Mouse (Mus musculus) hindbrain, embryonic 15.5 days (tissue): ENCODE measurements around the gene 1500009L16Rik. TPM values are rescaled to one million over a fixed set of nuclear protein-coding genes. Genes with fewer than 3 reads are reported as not detected.

Experiments used
- ATAC-seq: fragments of 200-750 bp; cut with Nextera tagmentation; 2 replicates; pipeline ENCODE4 v1.8.0; 2017; ENCODE audit warnings: low read depth, moderate number of reproducible peaks, moderate TSS enrichment; ENCODE audit not compliant: low FRiP score
- H3K27ac ChIP-seq: fragments of 300-500 bp; sonication (generic); replicated peaks from 2 replicates; pipeline ENCODE4 v1.5.1; 2015; ENCODE audit warnings: mild to moderate bottlenecking, inconsistent platforms
- H3K27me3 ChIP-seq: fragments of 300-500 bp; sonication (generic); 2 replicates; pipeline ENCODE4 v1.6.1; 2015; ENCODE audit warnings: control low read depth, inconsistent platforms
- H3K36me3 ChIP-seq: fragments of 300-500 bp; sonication (generic); 2 replicates; pipeline ENCODE4 v1.6.1; 2015; ENCODE audit warnings: control low read depth, inconsistent platforms
- H3K4me1 ChIP-seq: fragments of 300-500 bp; sonication (generic); replicated peaks from 2 replicates; pipeline ENCODE4 v1.6.1; 2015; ENCODE audit warnings: control low read depth, inconsistent platforms
- H3K4me2 ChIP-seq: fragments of 300-500 bp; sonication (generic); 2 replicates; pipeline ENCODE4 v1.6.1; 2015; ENCODE audit warnings: moderate library complexity, mild to moderate bottlenecking, inconsistent platforms
- H3K4me3 ChIP-seq: fragments of 300-500 bp; sonication (generic); 2 replicates; pipeline ENCODE4 v1.5.1; 2015; ENCODE audit warnings: mild to moderate bottlenecking, inconsistent platforms
- H3K9ac ChIP-seq: fragments of 300-500 bp; sonication (generic); 2 replicates; pipeline ENCODE4 v1.6.1; 2015; ENCODE audit warnings: inconsistent platforms
- H3K9me3 ChIP-seq: fragments of 300-500 bp; sonication (generic); 2 replicates; pipeline ENCODE4 v1.6.1; 2016; ENCODE audit warnings: control low read depth, inconsistent platforms
- WGBS: fragments of 180-500 bp; shearing (Covaris S2); methylation state at CpG from one replicate; pipeline ENCODE4 v1.1.7; 2015; 5-methylcytosine and 5-hydroxymethylcytosine counted together
- polyA plus RNA-seq: library from polyadenylated mRNA; unstranded; fragments of >200 nt; fragmentation: Nextera tagmentation; extraction: Ambion mirVana; gene quantifications from 2 replicates; pipeline ENCODE4 v1.2.1, GENCODE M21; 2015

Gene 1500009L16Rik
- polyA plus RNA-seq, 1 experiment from 2014 or later = 89.7 TPM

DNA sequence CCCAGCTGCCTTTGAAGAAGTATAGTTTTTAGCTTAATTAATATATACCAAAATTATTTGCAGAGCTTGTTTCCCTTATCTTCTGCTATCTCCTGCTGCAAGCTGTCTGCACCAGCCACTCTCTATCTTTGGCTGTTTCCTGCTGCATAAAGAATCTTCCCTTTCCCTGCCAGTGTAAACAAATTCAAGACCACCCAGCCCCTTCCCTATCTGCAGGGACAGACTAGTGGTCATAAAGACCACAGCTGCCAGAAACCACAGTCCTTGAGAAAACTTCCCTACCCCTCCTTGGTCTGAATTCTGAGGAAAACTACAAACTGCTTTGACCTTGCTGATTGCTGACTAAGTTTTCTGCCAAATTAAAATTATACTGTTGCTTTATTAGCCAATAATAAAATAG, 44.2 kb downstream of the 1500009L16Rik start:
- Histone ChIP-seq H3K4me2 (no peak overlapping the region), H3K27ac (no peak overlapping the region), H3K9me3 (no peaks in the 10 kb centered on the region), H3K4me3 (no peak overlapping the region), H3K36me3 (peaks cover 11% of the 10 kb centered on the region; the same call in 1 of the 2 replicates), H3K9ac (no peak overlapping the region), H3K27me3 (no peaks in the 10 kb centered on the region), H3K4me1 (no peaks in the 10 kb centered on the region)
- ATAC-seq = no peak

- H3K9ac ChIP-seq = no peak overlapping the region
- no peaks in the 10 kb centered on the region for H3K9me3 ChIP-seq
- H3K4me2 ChIP-seq = no peak overlapping the region
- H3K36me3 ChIP-seq = no peaks in the 10 kb centered on the region
- 43% methylated on average over 11 of the region's 11 CpGs for WGBS
- H3K4me3 ChIP-seq = no peak overlapping the region
- no peak for ATAC-seq
- no peaks in the 10 kb centered on the region for H3K27me3 ChIP-seq
- no peak overlapping the region for H3K27ac ChIP-seq
- H3K4me1 ChIP-seq = no peaks in the 10 kb centered on the region
Observed at GRCm38 (mm10) chr10:83776272-83776878, 53.7 kb downstream of the 1500009L16Rik start.

DNA sequence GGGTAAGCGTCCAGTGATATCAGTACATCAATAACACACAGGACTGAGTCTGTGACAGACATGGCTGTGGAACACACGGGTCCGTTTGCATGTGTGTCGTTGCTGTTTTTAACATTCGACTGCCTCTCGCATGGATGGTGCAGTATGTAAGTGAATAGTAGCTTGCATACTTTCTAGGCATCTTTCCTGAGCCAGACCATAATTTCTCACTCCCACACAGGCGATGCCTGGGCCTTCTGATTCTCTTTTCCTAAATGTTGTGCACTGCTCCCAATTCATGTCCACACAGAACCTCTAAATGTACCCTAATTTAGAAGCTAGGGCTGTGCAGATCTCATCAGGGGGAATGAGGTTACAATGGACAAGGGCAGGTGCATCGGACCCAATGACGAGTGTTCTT, 54.6 kb downstream of the 1500009L16Rik start:
- no peak overlapping the region for H3K4me2 ChIP-seq
- no peak for ATAC-seq
- no peaks in the 10 kb centered on the region for H3K4me1 ChIP-seq
- no peak overlapping the region for H3K4me3 ChIP-seq
- no peaks in the 10 kb centered on the region for H3K27me3 ChIP-seq
- no peak overlapping the region for H3K27ac ChIP-seq
- WGBS = 91% methylated on average over 9 of the region's 9 CpGs
- no peaks in the 10 kb centered on the region for H3K36me3 ChIP-seq
- no peaks in the 10 kb centered on the region for H3K9me3 ChIP-seq
- H3K9ac ChIP-seq = no peak overlapping the region

DNA sequence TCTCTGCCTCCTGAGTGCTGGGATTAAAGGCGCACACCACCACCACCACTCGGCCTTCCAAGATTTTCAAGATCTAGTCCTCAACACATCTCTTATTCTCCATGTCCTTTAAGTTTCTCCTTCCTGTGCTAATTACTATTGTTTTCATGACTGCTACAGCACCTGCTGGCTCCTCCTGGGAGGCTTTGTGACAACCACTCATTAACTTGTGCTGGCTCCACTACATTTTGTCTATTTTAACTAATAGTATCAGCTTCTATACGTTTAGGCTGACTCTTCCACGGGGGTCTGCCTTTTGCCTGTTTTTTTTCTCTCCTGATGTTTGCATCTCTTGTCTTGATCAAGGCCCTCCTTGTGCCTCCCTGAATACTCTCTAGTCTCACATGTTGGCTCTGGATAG, 59.2 kb downstream of the 1500009L16Rik start:
- no peaks in the 10 kb centered on the region for H3K36me3 ChIP-seq
- ATAC-seq = no peak
- no peaks in the 10 kb centered on the region for H3K4me1 ChIP-seq
- no peaks in the 10 kb centered on the region for H3K9me3 ChIP-seq
- no peak overlapping the region for H3K4me2 ChIP-seq
- 88% methylated on average over 4 of the region's 4 CpGs for WGBS
- no peak overlapping the region for H3K4me3 ChIP-seq
- H3K9ac ChIP-seq = no peak overlapping the region
- H3K27ac ChIP-seq = no peak overlapping the region
- no peaks in the 10 kb centered on the region for H3K27me3 ChIP-seq

DNA sequence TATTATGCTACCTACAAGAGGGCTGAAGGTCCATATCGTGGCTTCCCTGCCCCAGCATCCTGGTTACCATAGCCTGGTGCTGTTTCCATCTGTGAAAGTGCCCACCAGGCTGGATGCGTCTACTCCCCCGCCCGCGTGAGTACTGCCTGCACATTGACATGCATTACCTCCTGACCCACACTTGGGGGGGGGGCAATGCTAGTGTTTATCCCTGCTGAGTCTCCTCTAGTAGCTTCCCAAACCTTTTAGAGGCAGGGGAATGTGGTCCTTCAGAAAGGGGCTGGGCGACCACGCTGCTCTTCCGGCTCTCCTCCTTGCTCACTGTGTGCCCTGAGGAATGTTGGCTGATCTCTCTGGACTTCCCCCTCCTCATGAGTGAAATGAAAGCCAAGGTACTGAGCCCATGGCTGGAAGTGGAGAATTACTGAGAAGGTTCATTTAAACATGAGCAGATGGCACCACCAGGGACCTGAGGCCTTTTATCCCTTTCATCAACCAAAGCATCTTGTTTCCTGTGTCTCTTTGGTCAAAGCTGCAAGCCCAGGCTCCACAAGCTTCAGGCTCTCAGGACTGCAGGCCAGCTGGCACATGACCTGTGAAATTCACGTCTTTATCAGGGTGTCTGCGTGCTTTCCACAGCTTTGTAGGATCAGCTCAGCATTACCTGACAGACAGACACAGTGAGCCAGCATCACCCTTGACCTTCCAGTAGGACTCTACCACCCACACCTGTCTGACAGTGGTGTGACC, 59.9 kb downstream of the 1500009L16Rik start:
- H3K9me3 ChIP-seq = no peaks in the 10 kb centered on the region
- WGBS = 84% methylated on average over 10 of the region's 10 CpGs
- no peaks in the 10 kb centered on the region for H3K36me3 ChIP-seq
- H3K27me3 ChIP-seq = no peaks in the 10 kb centered on the region
- H3K4me2 ChIP-seq = no peak overlapping the region
- no peak overlapping the region for H3K9ac ChIP-seq
- no peak overlapping the region for H3K4me3 ChIP-seq
- ATAC-seq = no peak
- no peaks in the 10 kb centered on the region for H3K4me1 ChIP-seq
- H3K27ac ChIP-seq = no peak overlapping the region

- ATAC-seq = no peak
- Histone ChIP-seq H3K9me3 (no peaks in the 10 kb centered on the region), H3K4me3 (no peak overlapping the region), H3K4me1 (no peaks in the 10 kb centered on the region), H3K9ac (no peak overlapping the region), H3K27ac (no peak overlapping the region), H3K27me3 (no peaks in the 10 kb centered on the region), H3K4me2 (no peak overlapping the region), H3K36me3 (no peaks in the 10 kb centered on the region)
- 39% methylated on average over 5 of the region's 5 CpGs for WGBS
Observed at GRCm38 (mm10) chr10:83785003-83785402, 62.3 kb downstream of the 1500009L16Rik start.

DNA sequence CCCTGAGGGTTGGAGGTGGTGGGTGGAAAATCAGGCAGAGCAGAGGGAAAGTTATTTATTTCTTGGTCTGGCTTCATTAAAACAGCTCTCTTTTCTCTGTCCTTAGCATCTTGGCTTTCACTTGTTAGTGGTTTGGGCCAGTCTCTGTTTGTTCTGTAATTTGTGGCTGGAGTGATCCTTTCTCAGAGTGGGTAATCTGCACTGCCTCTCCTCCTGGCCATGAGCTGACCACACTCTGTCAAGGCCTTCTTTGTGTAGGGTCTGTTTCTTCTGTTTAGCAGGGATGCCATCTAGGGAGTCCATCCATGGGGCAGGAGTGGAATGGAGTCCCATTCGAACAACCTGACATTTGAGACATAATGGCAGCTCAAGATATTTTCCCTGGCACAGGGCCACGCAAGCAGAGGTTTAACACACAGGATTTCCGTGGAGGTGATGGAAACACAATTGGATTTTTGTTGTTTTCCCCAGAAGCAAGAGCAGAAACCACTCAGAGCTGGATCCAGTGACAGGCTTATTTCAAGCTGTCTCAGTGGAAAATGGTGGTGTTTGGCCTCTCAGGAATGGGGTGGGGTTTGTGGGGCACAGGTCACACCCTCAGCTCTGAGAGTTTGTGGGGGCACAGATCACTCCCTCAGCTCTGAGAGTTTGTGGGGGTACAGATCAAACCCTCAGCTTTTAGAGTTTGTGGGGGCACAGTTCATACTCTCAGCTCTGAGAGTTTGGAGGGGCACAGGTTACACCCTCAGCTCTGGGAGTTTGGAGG, 63.1 kb downstream of the 1500009L16Rik start:
- no peak overlapping the region for H3K27ac ChIP-seq

DNA sequence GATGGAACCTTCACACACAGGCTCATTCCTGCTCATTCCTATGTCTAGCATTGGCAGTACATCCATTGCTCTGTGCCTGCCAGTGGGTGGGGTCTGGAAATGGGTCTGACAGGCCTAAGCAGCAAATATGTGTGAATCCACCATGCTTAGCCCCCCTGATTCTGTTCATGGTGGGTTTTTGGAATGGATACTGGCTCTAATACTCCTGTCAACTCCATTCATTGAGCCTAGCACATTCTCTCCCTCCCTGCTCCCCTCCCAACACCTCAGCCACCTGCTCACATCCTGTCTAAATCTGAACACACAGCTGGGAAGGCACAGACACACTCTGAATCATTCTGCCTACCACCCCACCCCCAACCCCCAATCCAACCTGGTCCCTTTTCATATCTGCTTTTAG, 72.4 kb downstream of the 1500009L16Rik start:
- no peaks in the 10 kb centered on the region for H3K9me3 ChIP-seq
- H3K36me3 ChIP-seq = no peaks in the 10 kb centered on the region
- ATAC-seq = no peak
- no peaks in the 10 kb centered on the region for H3K4me1 ChIP-seq
- H3K27ac ChIP-seq = no peak overlapping the region
- H3K27me3 ChIP-seq = no peaks in the 10 kb centered on the region
- no peak overlapping the region for H3K4me3 ChIP-seq
- no peak overlapping the region for H3K4me2 ChIP-seq
- no peak overlapping the region for H3K9ac ChIP-seq

More for the DNA sequence above, 63.1 kb downstream of the 1500009L16Rik start:
- no peaks in the 10 kb centered on the region for H3K4me1 ChIP-seq
- ATAC-seq = no peak
- no peaks in the 10 kb centered on the region for H3K36me3 ChIP-seq
- no peaks in the 10 kb centered on the region for H3K9me3 ChIP-seq
- H3K4me3 ChIP-seq = no peak overlapping the region
- WGBS = 68% methylated on average over 3 of the region's 3 CpGs
- no peak overlapping the region for H3K4me2 ChIP-seq
- no peak overlapping the region for H3K9ac ChIP-seq
- H3K27me3 ChIP-seq = no peaks in the 10 kb centered on the region

DNA sequence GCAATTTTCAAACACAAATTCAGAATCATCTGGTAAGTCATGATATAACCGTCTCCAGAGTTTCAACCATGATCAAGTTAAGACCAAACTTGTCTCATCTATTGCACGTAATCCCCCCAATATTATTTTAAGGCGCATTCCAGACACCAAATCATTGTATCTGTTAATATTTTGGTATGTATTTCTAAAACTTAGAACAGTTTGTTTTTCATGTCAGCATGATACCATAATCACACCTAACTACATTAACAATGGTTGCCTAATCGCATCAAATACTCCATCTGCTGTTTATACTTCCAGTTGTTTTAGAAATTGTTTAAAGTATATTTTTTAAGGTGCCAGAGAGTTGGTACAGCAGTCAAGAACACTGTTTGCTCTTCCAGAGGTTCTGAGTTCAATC, 72.8 kb downstream of the 1500009L16Rik start:
- Histone ChIP-seq H3K4me2 (no peak overlapping the region), H3K9ac (no peak overlapping the region), H3K4me1 (no peaks in the 10 kb centered on the region), H3K27ac (no peak overlapping the region), H3K4me3 (no peak overlapping the region), H3K36me3 (no peaks in the 10 kb centered on the region), H3K27me3 (no peaks in the 10 kb centered on the region), H3K9me3 (no peaks in the 10 kb centered on the region)
- 98% methylated on average over 4 of the region's 4 CpGs for WGBS
- no peak for ATAC-seq

- ATAC-seq = no peak
- no peak overlapping the region for H3K9ac ChIP-seq
- peaks cover 6% of the 10 kb centered on the region for H3K4me1 ChIP-seq
- no peaks in the 10 kb centered on the region for H3K9me3 ChIP-seq
- no peak overlapping the region for H3K4me3 ChIP-seq
- H3K27me3 ChIP-seq = no peaks in the 10 kb centered on the region
- no peak overlapping the region for H3K4me2 ChIP-seq
- WGBS = 61% methylated on average over 6 of the region's 6 CpGs
- no peak overlapping the region for H3K27ac ChIP-seq
- no peaks in the 10 kb centered on the region for H3K36me3 ChIP-seq
Observed at GRCm38 (mm10) chr10:83804021-83804420, 81.4 kb downstream of the 1500009L16Rik start.

GRCm38 (mm10) chr10:83805201-83805718, 82.6 kb downstream of the 1500009L16Rik start:
- Histone ChIP-seq H3K4me2 (no peak overlapping the region), H3K27ac (peak overlapping the region; percentile 50), H3K27me3 (no peaks in the 10 kb centered on the region), H3K4me3 (no peak overlapping the region), H3K9ac (no peak overlapping the region), H3K36me3 (no peaks in the 10 kb centered on the region), H3K9me3 (no peaks in the 10 kb centered on the region), H3K4me1 (peaks cover 6% of the 10 kb centered on the region)
- peak; percentile 66; the same call in 1 of the 2 replicates for ATAC-seq
- 35% methylated on average over 11 of the region's 11 CpGs for WGBS

- H3K4me2 ChIP-seq = no peak overlapping the region
Observed at GRCm38 (mm10) chr10:83807251-83807650, 84.6 kb downstream of the 1500009L16Rik start.

More at GRCm38 (mm10) chr10:83807251-83807650, 84.6 kb downstream of the 1500009L16Rik start:
- Histone ChIP-seq H3K4me1 (peaks cover 6% of the 10 kb centered on the region), H3K4me3 (no peak overlapping the region), H3K36me3 (no peaks in the 10 kb centered on the region), H3K27ac (no peak overlapping the region), H3K9ac (no peak overlapping the region), H3K9me3 (no peaks in the 10 kb centered on the region), H3K27me3 (no peaks in the 10 kb centered on the region)
- no peak for ATAC-seq
- WGBS = 76% methylated on average over 8 of the region's 8 CpGs
